Mouse (Mus musculus) heart, embryonic 12.5 days (tissue): ENCODE data around the gene Akr1c6. TPM values are rescaled to one million over a fixed set of nuclear protein-coding genes. Genes with fewer than 3 reads are reported as not detected.
"Not testable (repeated sequence)": the region's sequence is repeated elsewhere in the genome, so short reads cannot be mapped to it uniquely, and the experiment has no call there.

Experiments used
- ATAC-seq: fragments of 200-750 bp; cut with Nextera tagmentation; 2 replicates; pipeline ENCODE4 v1.8.0; 2017; ENCODE audit warnings: moderate TSS enrichment, moderate library complexity; ENCODE audit not compliant: insufficient number of reproducible peaks, low FRiP score
- H3K27ac ChIP-seq: fragments of 300-500 bp; sonication (generic); 2 replicates; pipeline ENCODE4 v1.5.1; 2016; ENCODE audit warnings: mild to moderate bottlenecking, moderate library complexity; ENCODE audit not compliant: poor library complexity, severe bottlenecking
- H3K27me3 ChIP-seq: fragments of 300-500 bp; sonication (generic); replicated peaks from 2 replicates; pipeline ENCODE4 v1.6.1; 2016; ENCODE audit warnings: mild to moderate bottlenecking, moderate library complexity
- H3K36me3 ChIP-seq: fragments of 300-500 bp; sonication (generic); 2 replicates; pipeline ENCODE4 v1.6.1; 2016; ENCODE audit warnings: mild to moderate bottlenecking, moderate library complexity
- H3K4me1 ChIP-seq: fragments of 300-500 bp; sonication (generic); replicated peaks from 2 replicates; pipeline ENCODE4 v1.6.1; 2016; ENCODE audit warnings: mild to moderate bottlenecking
- H3K4me2 ChIP-seq: fragments of 300-500 bp; sonication (generic); 2 replicates; pipeline ENCODE4 v1.6.1; 2016; ENCODE audit warnings: mild to moderate bottlenecking, moderate library complexity
- H3K4me3 ChIP-seq: fragments of 300-500 bp; sonication (generic); 2 replicates; pipeline ENCODE4 v1.5.1; 2016; ENCODE audit warnings: mild to moderate bottlenecking
- H3K9ac ChIP-seq: fragments of 300-500 bp; sonication (generic); 2 replicates; pipeline ENCODE4 v1.6.1; 2016; ENCODE audit warnings: mild to moderate bottlenecking, moderate library complexity
- H3K9me3 ChIP-seq: fragments of 300-500 bp; sonication (generic); replicated peaks from 2 replicates; pipeline ENCODE4 v1.6.1; 2016; ENCODE audit warnings: mild to moderate bottlenecking, moderate library complexity
- WGBS: fragments of 180-500 bp; shearing (Covaris S2); methylation state at CpG from one replicate; pipeline ENCODE4 v1.1.7; 2016; 5-methylcytosine and 5-hydroxymethylcytosine counted together
- polyA plus RNA-seq: library from polyadenylated mRNA; unstranded; fragments of >200 nt; fragmentation: Nextera tagmentation; extraction: Ambion mirVana; gene quantifications from 2 replicates; pipeline ENCODE4 v1.2.1, GENCODE M21; 2016

The Akr1c6 gene
- not detected in 2 replicates for polyA plus RNA-seq

GRCm38 (mm10) chr13:4434006-4434405 lies at the start of gene Akr1c6:
Gene Akr1c6, plus strand, starts transcription at chr13:4434306.
- no peak for ATAC-seq
- Histone ChIP-seq H3K4me2 (no peak within 1 kb of the TSS), H3K4me1 (no peaks in the 10 kb centered on the region), H3K27me3 (no peaks in the 10 kb centered on the region), H3K4me3 (no peak within 1 kb of the TSS), H3K27ac (no peak within 1 kb of the TSS), H3K9ac (no peak within 1 kb of the TSS), H3K36me3 (no peaks in the 10 kb centered on the region), H3K9me3 (no peaks in the 10 kb centered on the region)

- Histone ChIP-seq H3K36me3 (no peaks in the 10 kb centered on the region), H3K9ac (no peak overlapping the region), H3K4me3 (no peak overlapping the region), H3K4me2 (no peak overlapping the region), H3K9me3 (no peaks in the 10 kb centered on the region), H3K27me3 (no peaks in the 10 kb centered on the region), H3K27ac (no peak overlapping the region), H3K4me1 (no peaks in the 10 kb centered on the region)
- WGBS: 66% methylated on average over 1 of the region's 1 CpGs
- ATAC-seq: no peak
Measured at GRCm38 (mm10) chr13:4384918-4385317, 49.2 kb upstream of the Akr1c6 start.

- Histone ChIP-seq H3K27ac (no peak overlapping the region), H3K27me3 (no peaks in the 10 kb centered on the region), H3K36me3 (no peaks in the 10 kb centered on the region), H3K4me3 (no peak overlapping the region), H3K4me2 (no peak overlapping the region), H3K9me3 (no peaks in the 10 kb centered on the region), H3K4me1 (no peaks in the 10 kb centered on the region), H3K9ac (no peak overlapping the region)
- no peak for ATAC-seq
Measured at GRCm38 (mm10) chr13:4385541-4385940, 48.6 kb upstream of the Akr1c6 start.

- WGBS: 71% methylated on average over 2 of the region's 2 CpGs
- Histone ChIP-seq H3K4me1 (no peaks in the 10 kb centered on the region), H3K27me3 (no peaks in the 10 kb centered on the region), H3K9ac (no peak overlapping the region), H3K9me3 (no peaks in the 10 kb centered on the region), H3K36me3 (no peaks in the 10 kb centered on the region), H3K27ac (no peak overlapping the region), H3K4me3 (no peak overlapping the region), H3K4me2 (no peak overlapping the region)
- ATAC-seq: no peak
Measured at GRCm38 (mm10) chr13:4388762-4389446, 45.2 kb upstream of the Akr1c6 start.

- 49% methylated on average over 1 of the region's 1 CpGs for whole genome bisulfite sequencing
- H3K9me3 ChIP-seq: peaks cover 16% of the 10 kb centered on the region
- H3K9ac ChIP-seq, H3K4me2 ChIP-seq, ATAC-seq, H3K4me3 ChIP-seq, H3K27me3 ChIP-seq, H3K4me1 ChIP-seq, H3K27ac ChIP-seq, H3K36me3 ChIP-seq: not testable (repeated sequence)
Measured at GRCm38 (mm10) chr13:4400360-4400759, 33.7 kb upstream of the Akr1c6 start.

GRCm38 (mm10) chr13:4400831-4401230 lies 33.3 kb upstream of the Akr1c6 start:
- H3K36me3 ChIP-seq: no peaks in the 10 kb centered on the region
- ATAC-seq: no peak
- WGBS: 75% methylated on average over 2 of the region's 2 CpGs

GRCm38 (mm10) chr13:4402221-4402620 lies 31.9 kb upstream of the Akr1c6 start:
- Histone ChIP-seq H3K4me2 (no peak overlapping the region), H3K9me3 (peaks cover 16% of the 10 kb centered on the region), H3K4me1 (no peaks in the 10 kb centered on the region), H3K9ac (no peak overlapping the region), H3K27me3 (no peaks in the 10 kb centered on the region), H3K4me3 (no peak overlapping the region), H3K27ac (no peak overlapping the region), H3K36me3 (no peaks in the 10 kb centered on the region)
- no peak for ATAC-seq

More at GRCm38 (mm10) chr13:4400831-4401230, 33.3 kb upstream of the Akr1c6 start:
- Histone ChIP-seq H3K27ac (no peak overlapping the region), H3K9me3 (peaks cover 16% of the 10 kb centered on the region), H3K4me3 (no peak overlapping the region), H3K27me3 (no peaks in the 10 kb centered on the region), H3K9ac (no peak overlapping the region), H3K4me1 (no peaks in the 10 kb centered on the region), H3K4me2 (no peak overlapping the region)

- Histone ChIP-seq H3K27ac (no peak overlapping the region), H3K9ac (no peak overlapping the region), H3K4me3 (no peak overlapping the region), H3K27me3 (no peaks in the 10 kb centered on the region), H3K4me1 (no peaks in the 10 kb centered on the region), H3K36me3 (no peaks in the 10 kb centered on the region), H3K4me2 (no peak overlapping the region), H3K9me3 (peaks cover 9% of the 10 kb centered on the region)
- ATAC-seq: no peak
Measured at GRCm38 (mm10) chr13:4404726-4405125, 29.4 kb upstream of the Akr1c6 start.

GRCm38 (mm10) chr13:4406771-4407170 lies 27.3 kb upstream of the Akr1c6 start:
- H3K4me3 ChIP-seq: no peak overlapping the region
- H3K27me3 ChIP-seq: no peaks in the 10 kb centered on the region
- peaks cover 3% of the 10 kb centered on the region; the same call in 1 of the 2 replicates for H3K9me3 ChIP-seq
- no peaks in the 10 kb centered on the region for H3K4me1 ChIP-seq
- H3K4me2 ChIP-seq: no peak overlapping the region
- no peaks in the 10 kb centered on the region for H3K36me3 ChIP-seq
- H3K9ac ChIP-seq: no peak overlapping the region
- no peak for ATAC-seq
- no peak overlapping the region for H3K27ac ChIP-seq
- 65% methylated on average over 1 of the region's 1 CpGs for WGBS

- no peaks in the 10 kb centered on the region for H3K9me3 ChIP-seq
- 77% methylated on average over 2 of the region's 2 CpGs for WGBS
- no peak overlapping the region for H3K27ac ChIP-seq
- H3K4me2 ChIP-seq: no peak overlapping the region
- no peaks in the 10 kb centered on the region for H3K36me3 ChIP-seq
- H3K9ac ChIP-seq: no peak overlapping the region
- H3K4me3 ChIP-seq: no peak overlapping the region
- H3K27me3 ChIP-seq: no peaks in the 10 kb centered on the region
- ATAC-seq: no peak
- H3K4me1 ChIP-seq: no peaks in the 10 kb centered on the region
Measured at GRCm38 (mm10) chr13:4428558-4428957, 5.5 kb upstream of the Akr1c6 start.

- no peak overlapping the region for H3K27ac ChIP-seq
- no peaks in the 10 kb centered on the region for H3K27me3 ChIP-seq
- H3K4me2 ChIP-seq: no peak overlapping the region
- no peak for ATAC-seq
- H3K36me3 ChIP-seq: no peaks in the 10 kb centered on the region
- H3K9ac ChIP-seq: no peak overlapping the region
- H3K9me3 ChIP-seq: no peaks in the 10 kb centered on the region
- H3K4me3 ChIP-seq: no peak overlapping the region
- H3K4me1 ChIP-seq: no peaks in the 10 kb centered on the region
- 64% methylated on average over 2 of the region's 2 CpGs for WGBS
Measured at GRCm38 (mm10) chr13:4429034-4429433, 5.1 kb upstream of the Akr1c6 start.

- Histone ChIP-seq H3K4me2 (no peak overlapping the region), H3K4me1 (no peaks in the 10 kb centered on the region), H3K36me3 (no peaks in the 10 kb centered on the region), H3K27me3 (no peaks in the 10 kb centered on the region), H3K4me3 (no peak overlapping the region), H3K9me3 (no peaks in the 10 kb centered on the region), H3K9ac (no peak overlapping the region), H3K27ac (no peak overlapping the region)
- ATAC-seq: no peak
- WGBS: 61% methylated on average over 1 of the region's 1 CpGs
Measured at GRCm38 (mm10) chr13:4431129-4431528, 3.0 kb upstream of the Akr1c6 start.
